Mouse (Mus musculus) heart, adult 2 months (tissue): ENCODE results near the gene Fbxo47.

Experiments
- CTCF ChIP-seq: fragments of 200-600 bp; IDR thresholded peaks from 2 replicates; pipeline ENCODE4 v1.8.1; 2022; ENCODE audit warnings: antibody characterized with exemption, mild to moderate bottlenecking, moderate library complexity
- POLR2A ChIP-seq: fragments of 200-500 bp; IDR thresholded peaks from 2 replicates; pipeline ENCODE4 v1.6.1; 2011; ENCODE audit warnings: mild to moderate bottlenecking, low read depth, low read length, control low read depth; ENCODE audit not compliant: insufficient read depth

DNA sequence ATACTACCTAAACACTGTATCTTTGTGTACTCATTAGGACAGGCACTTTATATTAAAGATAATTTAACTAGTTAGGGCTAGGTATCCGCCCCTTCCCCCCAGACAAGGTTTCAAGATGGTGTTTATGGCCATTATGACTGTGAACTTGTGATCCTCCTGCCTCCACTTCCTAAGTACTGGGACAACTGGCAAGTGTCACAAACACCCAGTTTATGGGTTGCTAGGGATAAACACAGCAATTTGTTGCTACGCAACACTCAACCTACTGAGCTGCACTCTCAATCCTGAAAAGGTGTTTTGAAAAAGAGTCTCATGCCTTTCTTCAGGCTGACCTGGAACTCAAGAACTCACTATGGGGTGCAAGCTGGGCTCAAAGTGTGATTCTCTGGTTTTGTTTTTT, 6.6 kb downstream of the Fbxo47 start:
- no peak for TF ChIP-seq POLR2A
- TF ChIP-seq CTCF, result no peak
